Mouse (Mus musculus) MEL (cell line): ENCODE data around the gene Adam10. TPM values are rescaled to one million over a fixed set of nuclear protein-coding genes. Genes with fewer than 3 reads are reported as not detected.

Source experiments
- DNase-seq: peaks from one replicate; pipeline ENCODE4 v3.0.0; 2011; ENCODE audit warnings: low read depth, low spot score
- H3K27ac ChIP-seq: 2 replicates; pipeline ENCODE4 v1.5.1; 2012; ENCODE audit warnings: low read depth, mild to moderate bottlenecking, control low read depth, low read length, moderate library complexity; ENCODE audit not compliant: control insufficient read depth
- H3K27me3 ChIP-seq, 2 experiments: fragments of 150-350 bp in 1 of 2; sonication (generic) in 1 of 2; 2 replicates each; pipeline ENCODE4 v1.6.1; 2012; ENCODE audit warnings: low read length in 2 of 2, mild to moderate bottlenecking in 2 of 2, improper control_type of control experiment in 1 of 2, moderate library complexity in 1 of 2; ENCODE audit not compliant: insufficient read depth in 2 of 2, control insufficient read depth in 1 of 2
- H3K36me3 ChIP-seq, 2 experiments: 2 replicates each; pipeline ENCODE4 v1.6.1; 2012 to 2014; ENCODE audit warnings: low read length in 2 of 2, improper control_type of control experiment in 1 of 2, inconsistent platforms in 1 of 2, mild to moderate bottlenecking in 1 of 2; ENCODE audit not compliant: insufficient read depth in 2 of 2, control insufficient read depth in 1 of 2
- H3K4me1 ChIP-seq, 2 experiments: fragments of 150-350 bp in 1 of 2; sonication (generic) in 1 of 2; 2 replicates each; pipeline ENCODE4 v1.6.1; 2012; ENCODE audit warnings: low read length in 2 of 2, improper control_type of control experiment in 1 of 2, mild to moderate bottlenecking in 1 of 2; ENCODE audit not compliant: insufficient read depth in 2 of 2, control insufficient read depth in 1 of 2
- H3K4me3 ChIP-seq, 2 experiments: fragments of 150-350 bp in 1 of 2; sonication (generic) in 1 of 2; 2 replicates each; pipeline ENCODE4 v1.5.1; 2012; ENCODE audit warnings: low read depth in 2 of 2, low read length in 2 of 2, mild to moderate bottlenecking in 2 of 2, moderate library complexity in 2 of 2, control low read depth in 1 of 2, improper control_type of control experiment in 1 of 2; ENCODE audit not compliant: control insufficient read depth in 1 of 2, insufficient read depth in 1 of 2
- H3K79me2 ChIP-seq: 2 replicates; pipeline ENCODE4 v1.6.1; 2012; ENCODE audit warnings: mild to moderate bottlenecking, low read length, moderate library complexity; ENCODE audit not compliant: control insufficient read depth, poor library complexity, insufficient read depth
- H3K9ac ChIP-seq: 2 replicates; pipeline ENCODE4 v1.6.1; 2012; ENCODE audit warnings: low read depth, mild to moderate bottlenecking, control low read depth, low read length, moderate library complexity; ENCODE audit not compliant: control insufficient read depth, poor library complexity, severe bottlenecking
- H3K9me3 ChIP-seq: fragments of 150-350 bp; sonication (generic); replicated peaks from 2 replicates; pipeline ENCODE4 v1.6.1; 2012; ENCODE audit warnings: mild to moderate bottlenecking, low read length, improper control_type of control experiment, moderate library complexity; ENCODE audit not compliant: insufficient read depth
- CHD1 ChIP-seq: IDR thresholded peaks from 2 replicates; pipeline ENCODE4 v1.6.1; 2012; ENCODE audit warnings: low read depth, mild to moderate bottlenecking, inconsistent platforms, low read length, improper control_type of control experiment
- CHD2 ChIP-seq: IDR thresholded peaks from 2 replicates; pipeline ENCODE4 v1.6.1; 2011; ENCODE audit warnings: low read length, improper control_type of control experiment
- E2F4 ChIP-seq: IDR thresholded peaks from 2 replicates; pipeline ENCODE4 v1.6.1; 2011; ENCODE audit warnings: low read depth, low read length, improper control_type of control experiment, borderline replicate concordance
- ELF1 ChIP-seq: IDR thresholded peaks from 2 replicates; pipeline ENCODE4 v1.6.1; 2014; ENCODE audit warnings: low read depth, mild to moderate bottlenecking, inconsistent platforms, low read length, improper control_type of control experiment, moderate library complexity
- EP300 ChIP-seq, 2 experiments: IDR thresholded peaks; 2 replicates each; pipeline ENCODE4 v1.6.1; 2011; ENCODE audit warnings: improper control_type of control experiment in 2 of 2, low read length in 2 of 2, low read depth in 1 of 2, mild to moderate bottlenecking in 1 of 2
- ETS1 ChIP-seq: IDR thresholded peaks from 2 replicates; pipeline ENCODE4 v1.6.1; 2012; ENCODE audit warnings: low read depth, mild to moderate bottlenecking, inconsistent platforms, low read length, improper control_type of control experiment, moderate library complexity
- HCFC1 ChIP-seq: IDR thresholded peaks from 2 replicates; pipeline ENCODE4 v1.6.1; 2012; ENCODE audit warnings: low read depth, mild to moderate bottlenecking, inconsistent platforms, low read length, improper control_type of control experiment, moderate library complexity
- JUND ChIP-seq: IDR thresholded peaks from 2 replicates; pipeline ENCODE4 v1.6.1; 2011; ENCODE audit warnings: low read depth, mild to moderate bottlenecking, improper control_type of control experiment, low read length
- KAT2A ChIP-seq: conservative IDR thresholded peaks from 2 replicates; pipeline ENCODE4 v1.6.1; 2012; ENCODE audit warnings: low read depth, low read length, improper control_type of control experiment, inconsistent platforms
- MAFK ChIP-seq: IDR thresholded peaks from 2 replicates; pipeline ENCODE4 v1.6.1; 2011; ENCODE audit warnings: low read depth, mild to moderate bottlenecking, low read length, improper control_type of control experiment, borderline replicate concordance
- MAX ChIP-seq: IDR thresholded peaks from 2 replicates; pipeline ENCODE4 v1.6.1; 2011; ENCODE audit warnings: low read length, improper control_type of control experiment
- MAZ ChIP-seq: IDR thresholded peaks from 2 replicates; pipeline ENCODE4 v1.6.1; 2012; ENCODE audit warnings: low read depth, mild to moderate bottlenecking, inconsistent platforms, low read length, improper control_type of control experiment
- MXI1 ChIP-seq: IDR thresholded peaks from 2 replicates; pipeline ENCODE4 v1.6.1; 2011; ENCODE audit warnings: mild to moderate bottlenecking, low read depth, low read length, improper control_type of control experiment
- MYB ChIP-seq: IDR thresholded peaks from 2 replicates; pipeline ENCODE4 v1.6.1; 2011; ENCODE audit warnings: mild to moderate bottlenecking, low read depth, low read length, improper control_type of control experiment
- MYC ChIP-seq: IDR thresholded peaks from 2 replicates; pipeline ENCODE4 v1.6.1; 2011; ENCODE audit warnings: low read depth, mild to moderate bottlenecking, low read length, improper control_type of control experiment, moderate library complexity
- NELFE ChIP-seq: IDR thresholded peaks from 2 replicates; pipeline ENCODE4 v1.6.1; 2011; ENCODE audit warnings: low read depth, low read length, improper control_type of control experiment
- POLR2A ChIP-seq, 2 experiments: IDR thresholded peaks; 2 replicates each; pipeline ENCODE4 v1.6.1; 2011 to 2012; ENCODE audit warnings: low read length in 2 of 2, mild to moderate bottlenecking in 2 of 2, control low read depth in 1 of 2, improper control_type of control experiment in 1 of 2, low read depth in 1 of 2, moderate library complexity in 1 of 2; ENCODE audit not compliant: control insufficient read depth in 1 of 2, insufficient read depth in 1 of 2, poor library complexity in 1 of 2
- POLR2AphosphoS5 ChIP-seq: IDR thresholded peaks from 2 replicates; pipeline ENCODE4 v1.6.1; 2012; ENCODE audit warnings: low read depth, borderline replicate concordance, mild to moderate bottlenecking, inconsistent platforms, low read length, moderate library complexity, mixed read lengths
- RCOR1 ChIP-seq: IDR thresholded peaks from 2 replicates; pipeline ENCODE4 v1.6.1; 2012; ENCODE audit warnings: low read depth, mild to moderate bottlenecking, inconsistent platforms, low read length, improper control_type of control experiment
- SIN3A ChIP-seq: IDR thresholded peaks from 2 replicates; pipeline ENCODE4 v1.6.1; 2012; ENCODE audit warnings: low read length, improper control_type of control experiment, inconsistent platforms
- SMC3 ChIP-seq: IDR thresholded peaks from 2 replicates; pipeline ENCODE4 v1.6.1; 2011; ENCODE audit warnings: low read depth, low read length, improper control_type of control experiment
- TAL1 ChIP-seq: IDR thresholded peaks from 2 replicates; pipeline ENCODE4 v1.6.1; 2012; ENCODE audit warnings: mild to moderate bottlenecking, inconsistent platforms, low read length, moderate library complexity, mixed read lengths
- TBP ChIP-seq: IDR thresholded peaks from 2 replicates; pipeline ENCODE4 v1.8.0; 2011; ENCODE audit warnings: low read depth, low read length, improper control_type of control experiment
- TCF12 ChIP-seq: IDR thresholded peaks from 2 replicates; pipeline ENCODE4 v1.6.1; 2014; ENCODE audit warnings: low read depth, mild to moderate bottlenecking, inconsistent platforms, low read length, improper control_type of control experiment, moderate library complexity
- UBTF ChIP-seq: IDR thresholded peaks from 2 replicates; pipeline ENCODE4 v1.6.1; 2012; ENCODE audit warnings: low read depth, mild to moderate bottlenecking, inconsistent platforms, low read length, improper control_type of control experiment, moderate library complexity, borderline replicate concordance; ENCODE audit not compliant: insufficient read depth
- USF1 ChIP-seq: IDR thresholded peaks from 2 replicates; pipeline ENCODE4 v1.6.1; 2014; ENCODE audit warnings: low read depth, mild to moderate bottlenecking, inconsistent platforms, low read length, improper control_type of control experiment, moderate library complexity
- USF2 ChIP-seq, 2 experiments: IDR thresholded peaks; 2 replicates each; pipeline ENCODE4 v1.6.1; 2011 to 2012; ENCODE audit warnings: improper control_type of control experiment in 2 of 2, low read length in 2 of 2, borderline replicate concordance in 1 of 2, inconsistent platforms in 1 of 2, low read depth in 1 of 2, mild to moderate bottlenecking in 1 of 2; ENCODE audit not compliant: insufficient read depth in 1 of 2
- ZC3H11A ChIP-seq: IDR thresholded peaks from 2 replicates; pipeline ENCODE4 v1.6.1; 2012; ENCODE audit warnings: low read depth, mild to moderate bottlenecking, inconsistent platforms, low read length, improper control_type of control experiment
- ZKSCAN1 ChIP-seq: IDR thresholded peaks from 2 replicates; pipeline ENCODE4 v1.6.1; 2012; ENCODE audit warnings: low read depth, mild to moderate bottlenecking, inconsistent platforms, low read length, improper control_type of control experiment, moderate library complexity
- ZMIZ1 ChIP-seq: IDR thresholded peaks from 2 replicates; pipeline ENCODE4 v1.6.1; 2012; ENCODE audit warnings: low read depth, mild to moderate bottlenecking, inconsistent platforms, low read length, improper control_type of control experiment, moderate library complexity
- ZNF384 ChIP-seq: IDR thresholded peaks from 2 replicates; pipeline ENCODE4 v1.6.1; 2012; ENCODE audit warnings: low read depth, mild to moderate bottlenecking, inconsistent platforms, low read length, improper control_type of control experiment
- polyA plus RNA-seq, 2 experiments: library from polyadenylated mRNA; stranded (reverse) in 1 of 2; unstranded in 1 of 2; fragments of >175 nt in 1 of 2; fragments of >200 nt in 1 of 2; gene quantifications; 2 replicates each; pipeline versions ENCODE4 v1.2.1 to v1.2.4; 2012; ENCODE audit warnings: low replicate concordance in 2 of 2, low read depth in 1 of 2; ENCODE audit not compliant: insufficient read length in 2 of 2, insufficient read depth in 1 of 2, missing spikeins in 1 of 2
- total RNA-seq: library from RNA; depleted of rRNA; stranded (reverse); fragments of 300-350 nt; gene quantifications from 2 replicates; pipeline ENCODE4 v1.2.3, GENCODE M21; 2012

Adam10 gene
- total and polyA plus RNA-seq, 3 experiments: 20.3 to 127 (median 52.0) TPM

DNA sequence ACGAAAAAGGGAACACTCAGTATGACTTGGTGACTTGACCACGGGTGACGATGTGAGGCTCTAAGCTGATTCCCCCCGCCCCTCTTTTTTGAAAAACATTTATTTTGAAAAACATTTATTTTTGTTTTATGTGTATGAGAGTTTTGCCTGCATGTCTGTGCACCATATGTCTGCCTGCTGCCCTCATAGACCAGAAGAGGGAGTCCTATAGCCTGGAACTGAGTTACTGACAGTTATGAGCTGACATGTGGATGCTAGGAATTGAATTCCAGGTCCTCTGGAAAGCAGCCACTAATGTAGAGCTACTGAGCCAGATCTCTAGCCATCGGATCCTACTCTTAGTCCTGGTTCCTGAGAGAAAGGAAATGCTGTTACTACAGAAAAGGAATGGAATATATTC is 2.8 kb upstream of the Adam10 start (continued):
- no peak for TF ChIP-seq USF2 (IDR thresholded peaks at IDR 0.05; ENCODE audit: borderline replicate concordance in 1 of 2, insufficient read depth in 1 of 2, low read depth in 1 of 2, low read length in 2 of 2)
- TF ChIP-seq KAT2A: no peak
- no peak for TF ChIP-seq RCOR1
- no peak for TF ChIP-seq POLR2AphosphoS5
- peak; percentile 76 for TF ChIP-seq MXI1
- no peak for TF ChIP-seq USF1
- TF ChIP-seq MAX: no peak
- TF ChIP-seq ELF1: no peak
- TF ChIP-seq TCF12: no peak
- TF ChIP-seq ZNF384: no peak
- TF ChIP-seq SMC3: peak; percentile 80
- TF ChIP-seq NELFE: no peak
- TF ChIP-seq TBP: no peak
- no peak for TF ChIP-seq POLR2A (IDR thresholded peaks at IDR 0.05; ENCODE audit: control insufficient read depth in 1 of 2, insufficient read depth in 1 of 2, low read depth in 1 of 2, low read length in 2 of 2, poor library complexity in 1 of 2)
- peak; percentile 59 for TF ChIP-seq SIN3A
- TF ChIP-seq HCFC1: no peak
- no peak for TF ChIP-seq E2F4

DNA sequence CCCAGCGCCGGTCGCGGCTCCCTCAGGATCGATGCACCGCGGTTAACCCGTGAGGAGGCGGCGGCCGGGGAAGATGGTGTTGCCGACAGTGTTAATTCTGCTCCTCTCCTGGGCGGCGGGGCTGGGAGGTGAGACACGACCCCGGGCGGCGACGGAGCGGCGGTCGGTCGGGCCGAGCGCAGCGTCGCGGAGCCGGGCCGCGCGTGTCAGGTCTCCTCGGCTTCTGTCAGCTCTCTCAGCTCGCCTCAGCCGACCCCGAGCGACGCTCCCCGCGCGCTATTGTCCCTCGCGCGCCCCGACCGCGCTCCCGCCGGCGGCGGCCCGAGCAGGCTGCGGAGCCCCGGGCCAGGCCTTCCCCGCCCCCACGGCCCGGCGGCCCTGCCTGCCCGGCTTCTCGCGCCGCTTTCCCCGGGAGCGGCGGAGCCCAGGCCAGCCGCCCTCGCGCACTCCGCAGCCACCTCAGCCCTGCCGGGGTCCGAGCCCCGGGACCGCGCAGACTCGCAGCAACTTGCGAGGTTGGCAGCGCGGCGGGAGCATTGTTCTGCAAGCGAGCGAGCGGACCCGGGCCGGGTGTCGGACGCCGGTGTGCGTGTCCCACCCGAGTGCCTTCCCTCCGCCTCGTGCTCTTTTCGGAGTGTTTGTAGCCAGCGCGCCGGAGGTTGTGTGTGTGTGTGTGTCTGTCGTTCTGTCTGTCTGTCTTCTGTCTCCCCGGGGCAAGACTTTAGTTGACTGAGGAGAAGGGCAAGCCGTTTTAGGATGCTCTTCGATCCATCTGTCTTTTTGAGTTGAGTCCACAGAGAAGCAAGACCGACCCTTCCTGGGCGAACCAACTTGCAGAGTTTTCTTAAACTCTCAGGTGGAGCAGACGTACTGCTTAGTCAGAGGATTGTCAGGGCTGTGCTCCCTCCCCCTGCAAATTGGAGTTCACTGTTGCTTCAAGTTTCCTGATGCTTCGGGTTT is 615 bp downstream of the Adam10 start:
- Histone ChIP-seq H3K27me3 (no peaks in the 10 kb centered on the region), H3K79me2 (peaks cover 42% of the 10 kb centered on the region), H3K9me3 (no peaks in the 10 kb centered on the region), H3K9ac (peak overlapping the region; percentile 98), H3K4me1 (peaks cover 14 to 30% of the 10 kb centered on the region in 2 experiments), H3K4me3 (peak overlapping the region; percentile 60 to 99), H3K27ac (peak overlapping the region; percentile 86), H3K36me3 (peaks cover 2 to 40% of the 10 kb centered on the region in 2 experiments)
- peak; percentile 78 for DNase-seq
- TF ChIP-seq MYC: no peak
- peak; percentile 41; the same call in 1 of the 2 replicates for TF ChIP-seq MXI1
- no peak for TF ChIP-seq ELF1
- 0 out of 2 replicates have a peak, but pooled peaks have one; percentile 29 for TF ChIP-seq USF1
- no peak for TF ChIP-seq ZKSCAN1
- TF ChIP-seq UBTF: no peak
- TF ChIP-seq ZMIZ1: 0 out of 2 replicates have a peak, but pooled peaks have one; percentile 0
- TF ChIP-seq CHD1: peak; percentile 43; the same call in 1 of the 2 replicates
- peak; percentile 23; the same call in 1 of the 2 replicates for TF ChIP-seq SIN3A
- TF ChIP-seq USF2 (IDR thresholded peaks at IDR 0.05; ENCODE audit: borderline replicate concordance in 1 of 2, insufficient read depth in 1 of 2, low read depth in 1 of 2, low read length in 2 of 2): no peak
- TF ChIP-seq NELFE: no peak
- TF ChIP-seq ETS1: no peak
- TF ChIP-seq JUND: no peak
- peak in 1 of 2 experiments; percentile 9; a peak in 1 of 4 replicates for TF ChIP-seq EP300 (IDR thresholded peaks at IDR 0.05; ENCODE audit: low read depth in 1 of 2, low read length in 2 of 2)
- no peak for TF ChIP-seq MAZ
- no peak for TF ChIP-seq TBP
- TF ChIP-seq POLR2A (IDR thresholded peaks at IDR 0.05; ENCODE audit: control insufficient read depth in 1 of 2, insufficient read depth in 1 of 2, low read depth in 1 of 2, low read length in 2 of 2, poor library complexity in 1 of 2): peak in 1 of 2 experiments; percentile 33; a peak in 1 of 4 replicates
- no peak for TF ChIP-seq CHD2
- no peak for TF ChIP-seq ZC3H11A
- no peak for TF ChIP-seq TAL1
- TF ChIP-seq RCOR1: no peak
- no peak for TF ChIP-seq MYB
- TF ChIP-seq MAFK: 0 out of 2 replicates have a peak, but pooled peaks have one; percentile 31
